Mouse (Mus musculus): Measurements from ENCODE around the gene Igf1r. TPM values are rescaled to one million over a fixed set of nuclear protein-coding genes. Genes with fewer than 3 reads are reported as not detected.

Igf1r gene
- total RNA-seq, 1 experiment: 23.5 TPM

DNA sequence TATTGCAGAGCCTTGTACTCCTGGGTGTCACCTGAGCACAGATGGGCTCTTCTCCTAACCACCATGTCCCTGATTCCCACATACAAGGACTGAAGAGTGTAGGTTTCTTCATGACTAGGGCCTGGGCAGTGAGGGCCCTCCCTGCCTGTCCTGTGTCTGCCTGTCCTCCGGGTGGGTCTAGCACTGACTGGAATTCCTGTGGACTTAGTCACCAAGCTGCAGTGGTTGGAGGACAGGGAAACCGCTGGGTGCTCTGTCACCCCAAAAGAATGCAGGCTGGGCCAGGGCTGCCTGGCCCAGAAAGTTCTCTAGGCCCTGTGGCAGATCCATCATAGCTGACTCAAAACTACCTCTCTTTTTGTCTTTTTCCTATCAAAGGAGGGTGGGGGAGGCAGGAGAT, 69.1 kb downstream of the Igf1r start:
- Histone ChIP-seq H3K9ac (ENCODE audit: insufficient read depth, low read depth, low read length, poor library complexity, severe bottlenecking) (no peak overlapping the region), H3K9me3 (ENCODE audit: control insufficient read depth, insufficient read depth, low read depth, low read length) (no peaks in the 10 kb centered on the region), H3K4me3 (ENCODE audit: insufficient read depth in 1 of 2, low read depth in 1 of 2, low read length in 2 of 2, poor library complexity in 1 of 2, severe bottlenecking in 1 of 2) (no peak overlapping the region), H3K36me3 (ENCODE audit: control insufficient read depth, insufficient read depth, low read length, poor library complexity, severe bottlenecking) (no peaks in the 10 kb centered on the region; the same call in 1 of the 2 replicates), H3K27ac (ENCODE audit: insufficient read depth, low read depth, low read length, poor library complexity, severe bottlenecking) (no peak overlapping the region), H3K4me1 (ENCODE audit: control insufficient read depth in 2 of 2, insufficient read depth in 2 of 2, low read length in 2 of 2, poor library complexity in 1 of 2) (no peaks in the 10 kb centered on the region)
- in situ Hi-C loops (cut with MboI; ENCODE audit: low sequenced_read_pairs in 2 of 2, unreplicated experiment in 2 of 2): no loop called here
- no peak for TF ChIP-seq ZC3H11A (IDR thresholded peaks at IDR 0.05; ENCODE audit: borderline replicate concordance, low read depth, low read length)
- TF ChIP-seq MAFK (IDR thresholded peaks at IDR 0.05; ENCODE audit: insufficient read depth, low read depth, low read length): no peak
- TF ChIP-seq HCFC1 (IDR thresholded peaks at IDR 0.05; ENCODE audit: borderline replicate concordance, insufficient read depth, low read length): no peak
- TF ChIP-seq CHD2 (IDR thresholded peaks at IDR 0.05; ENCODE audit: low read depth, low read length): no peak
- TF ChIP-seq ZNF384 (IDR thresholded peaks at IDR 0.05; ENCODE audit: low read depth, low read length): no peak
- peak; percentile 11 for DNase-seq (ENCODE audit: low read depth, low spot score)

DNA sequence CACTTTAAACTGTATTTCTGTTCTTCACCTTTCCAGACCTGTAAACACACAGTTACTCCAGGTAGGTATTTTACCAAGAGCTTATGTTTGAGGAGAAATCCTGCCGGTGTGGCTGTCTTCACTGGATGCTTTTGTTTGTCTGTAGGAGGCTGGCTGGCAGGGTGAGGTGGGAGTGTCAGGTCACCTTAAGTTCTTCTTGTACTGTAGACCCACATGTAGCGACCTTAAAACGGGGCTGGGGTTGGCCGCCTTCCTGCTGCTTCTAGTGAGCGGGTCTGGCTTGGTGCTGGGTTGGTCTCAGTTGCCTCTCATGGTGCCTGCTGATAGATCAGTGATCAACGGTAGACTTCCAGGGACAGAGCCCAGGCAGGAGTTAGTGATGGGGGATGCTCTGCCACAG, 69.6 kb downstream of the Igf1r start:
- Histone ChIP-seq H3K9ac (ENCODE audit: insufficient read depth, low read depth, low read length, poor library complexity, severe bottlenecking) (no peak overlapping the region), H3K4me3 (ENCODE audit: insufficient read depth in 1 of 2, low read depth in 1 of 2, low read length in 2 of 2, poor library complexity in 1 of 2, severe bottlenecking in 1 of 2) (no peak overlapping the region), H3K4me1 (ENCODE audit: control insufficient read depth in 2 of 2, insufficient read depth in 2 of 2, low read length in 2 of 2, poor library complexity in 1 of 2) (no peaks in the 10 kb centered on the region), H3K9me3 (ENCODE audit: control insufficient read depth, insufficient read depth, low read depth, low read length) (no peaks in the 10 kb centered on the region), H3K36me3 (ENCODE audit: control insufficient read depth, insufficient read depth, low read length, poor library complexity, severe bottlenecking) (no peaks in the 10 kb centered on the region; the same call in 1 of the 2 replicates), H3K27ac (ENCODE audit: insufficient read depth, low read depth, low read length, poor library complexity, severe bottlenecking) (no peak overlapping the region)
- no peak for DNase-seq (ENCODE audit: low read depth, low spot score)
- TF ChIP-seq ZNF384 (IDR thresholded peaks at IDR 0.05; ENCODE audit: low read depth, low read length) (no peak), CHD2 (IDR thresholded peaks at IDR 0.05; ENCODE audit: low read depth, low read length) (no peak), ZC3H11A (IDR thresholded peaks at IDR 0.05; ENCODE audit: borderline replicate concordance, low read depth, low read length) (no peak), MAFK (IDR thresholded peaks at IDR 0.05; ENCODE audit: insufficient read depth, low read depth, low read length) (no peak), HCFC1 (IDR thresholded peaks at IDR 0.05; ENCODE audit: borderline replicate concordance, insufficient read depth, low read length) (no peak)
- in situ Hi-C loops (cut with MboI; ENCODE audit: low sequenced_read_pairs in 2 of 2, unreplicated experiment in 2 of 2): no loop called here

DNA sequence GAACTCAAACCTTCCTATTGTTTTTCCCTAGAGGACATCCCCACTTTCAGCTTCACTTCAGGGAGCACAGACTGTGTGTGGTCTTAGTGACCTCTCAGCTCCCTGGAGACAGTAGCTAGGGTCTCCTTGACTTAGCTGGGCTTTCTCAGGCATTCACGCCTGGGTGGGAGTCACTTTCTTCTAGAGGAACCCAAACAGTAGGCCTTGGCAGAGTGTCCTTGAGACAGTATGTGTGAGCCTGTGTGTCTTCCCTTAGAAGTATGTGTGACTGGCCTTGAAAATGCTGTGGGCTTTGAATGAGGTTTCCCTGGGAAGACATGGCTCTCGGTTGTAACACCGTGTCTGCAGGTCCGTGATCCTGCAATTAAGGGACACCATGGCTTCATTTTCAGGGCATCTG, 71.3 kb downstream of the Igf1r start:
- H3K9ac ChIP-seq (ENCODE audit: insufficient read depth, low read depth, low read length, poor library complexity, severe bottlenecking): no peak overlapping the region
- H3K36me3 ChIP-seq (ENCODE audit: control insufficient read depth, insufficient read depth, low read length, poor library complexity, severe bottlenecking): no peaks in the 10 kb centered on the region; the same call in 1 of the 2 replicates
- H3K4me3 ChIP-seq (ENCODE audit: insufficient read depth in 1 of 2, low read depth in 1 of 2, low read length in 2 of 2, poor library complexity in 1 of 2, severe bottlenecking in 1 of 2): no peak overlapping the region
- in situ Hi-C loops (cut with MboI; ENCODE audit: low sequenced_read_pairs in 2 of 2, unreplicated experiment in 2 of 2): no loop called here
- DNase-seq (ENCODE audit: low read depth, low spot score): no peak
- no peak overlapping the region for H3K27ac ChIP-seq (ENCODE audit: insufficient read depth, low read depth, low read length, poor library complexity, severe bottlenecking)
- TF ChIP-seq HCFC1 (IDR thresholded peaks at IDR 0.05; ENCODE audit: borderline replicate concordance, insufficient read depth, low read length) (no peak), ZC3H11A (IDR thresholded peaks at IDR 0.05; ENCODE audit: borderline replicate concordance, low read depth, low read length) (no peak), CHD2 (IDR thresholded peaks at IDR 0.05; ENCODE audit: low read depth, low read length) (no peak), MAFK (IDR thresholded peaks at IDR 0.05; ENCODE audit: insufficient read depth, low read depth, low read length) (no peak), ZNF384 (IDR thresholded peaks at IDR 0.05; ENCODE audit: low read depth, low read length) (no peak)
- H3K4me1 ChIP-seq (ENCODE audit: control insufficient read depth in 2 of 2, insufficient read depth in 2 of 2, low read length in 2 of 2, poor library complexity in 1 of 2): no peaks in the 10 kb centered on the region
- H3K9me3 ChIP-seq (ENCODE audit: control insufficient read depth, insufficient read depth, low read depth, low read length): no peaks in the 10 kb centered on the region

GRCm38 (mm10) chr7:68024625-68025024, 72.0 kb downstream of the Igf1r start:
- Histone ChIP-seq H3K9ac (ENCODE audit: insufficient read depth, low read depth, low read length, poor library complexity, severe bottlenecking) (no peak overlapping the region), H3K27ac (ENCODE audit: insufficient read depth, low read depth, low read length, poor library complexity, severe bottlenecking) (no peak overlapping the region), H3K4me1 (ENCODE audit: control insufficient read depth in 2 of 2, insufficient read depth in 2 of 2, low read length in 2 of 2, poor library complexity in 1 of 2) (no peaks in the 10 kb centered on the region), H3K4me3 (ENCODE audit: insufficient read depth in 1 of 2, low read depth in 1 of 2, low read length in 2 of 2, poor library complexity in 1 of 2, severe bottlenecking in 1 of 2) (no peak overlapping the region), H3K36me3 (ENCODE audit: control insufficient read depth, insufficient read depth, low read length, poor library complexity, severe bottlenecking) (no peaks in the 10 kb centered on the region; the same call in 1 of the 2 replicates), H3K9me3 (ENCODE audit: control insufficient read depth, insufficient read depth, low read depth, low read length) (no peaks in the 10 kb centered on the region)
- in situ Hi-C loops (cut with MboI; ENCODE audit: low sequenced_read_pairs in 2 of 2, unreplicated experiment in 2 of 2): no loop called here
- DNase-seq (ENCODE audit: low read depth, low spot score): no peak
- no peak for TF ChIP-seq CHD2 (IDR thresholded peaks at IDR 0.05; ENCODE audit: low read depth, low read length)
- TF ChIP-seq ZNF384 (IDR thresholded peaks at IDR 0.05; ENCODE audit: low read depth, low read length): no peak
- TF ChIP-seq MAFK (IDR thresholded peaks at IDR 0.05; ENCODE audit: insufficient read depth, low read depth, low read length): no peak
- TF ChIP-seq HCFC1 (IDR thresholded peaks at IDR 0.05; ENCODE audit: borderline replicate concordance, insufficient read depth, low read length): no peak
- TF ChIP-seq ZC3H11A (IDR thresholded peaks at IDR 0.05; ENCODE audit: borderline replicate concordance, low read depth, low read length): no peak

- no peak for DNase-seq (ENCODE audit: low read depth, low spot score)
- Histone ChIP-seq H3K4me3 (ENCODE audit: insufficient read depth in 1 of 2, low read depth in 1 of 2, low read length in 2 of 2, poor library complexity in 1 of 2, severe bottlenecking in 1 of 2) (no peak overlapping the region), H3K4me1 (ENCODE audit: control insufficient read depth in 2 of 2, insufficient read depth in 2 of 2, low read length in 2 of 2, poor library complexity in 1 of 2) (no peaks in the 10 kb centered on the region), H3K27ac (ENCODE audit: insufficient read depth, low read depth, low read length, poor library complexity, severe bottlenecking) (no peak overlapping the region), H3K36me3 (ENCODE audit: control insufficient read depth, insufficient read depth, low read length, poor library complexity, severe bottlenecking) (no peaks in the 10 kb centered on the region; the same call in 1 of the 2 replicates), H3K9ac (ENCODE audit: insufficient read depth, low read depth, low read length, poor library complexity, severe bottlenecking) (no peak overlapping the region), H3K9me3 (ENCODE audit: control insufficient read depth, insufficient read depth, low read depth, low read length) (no peaks in the 10 kb centered on the region)
- TF ChIP-seq CHD2 (IDR thresholded peaks at IDR 0.05; ENCODE audit: low read depth, low read length) (no peak), ZNF384 (IDR thresholded peaks at IDR 0.05; ENCODE audit: low read depth, low read length) (no peak), ZC3H11A (IDR thresholded peaks at IDR 0.05; ENCODE audit: borderline replicate concordance, low read depth, low read length) (no peak), HCFC1 (IDR thresholded peaks at IDR 0.05; ENCODE audit: borderline replicate concordance, insufficient read depth, low read length) (no peak), MAFK (IDR thresholded peaks at IDR 0.05; ENCODE audit: insufficient read depth, low read depth, low read length) (no peak)
- in situ Hi-C loops (cut with MboI; ENCODE audit: low sequenced_read_pairs in 2 of 2, unreplicated experiment in 2 of 2): no loop called here
These were observed 72.8 kb downstream of the Igf1r start for GRCm38 (mm10) chr7:68025396-68025795.
